Mouse (Mus musculus) CH12.LX (cell line): Measurements from ENCODE around the gene Actr3. TPM values are rescaled to one million over a fixed set of nuclear protein-coding genes. Genes with fewer than 3 reads are reported as not detected.

Source experiments
- DNase-seq: peaks from one replicate; pipeline ENCODE4 v3.0.0-alpha.2; 2013; ENCODE audit errors: extremely low read depth
- H3K27ac ChIP-seq: 2 replicates; pipeline ENCODE4 v1.5.1; 2012; ENCODE audit warnings: low read depth, mild to moderate bottlenecking, control low read depth, moderate library complexity; ENCODE audit not compliant: insufficient read depth
- H3K27me3 ChIP-seq: replicated peaks from 2 replicates; pipeline ENCODE3; 2012; ENCODE audit warnings: inconsistent platforms
- H3K36me3 ChIP-seq, 2 experiments: replicated peaks in 1 of 2; 2 replicates each; pipeline versions ENCODE3 to v1.6.1; 2012; ENCODE audit warnings: inconsistent platforms in 1 of 2, low read length in 1 of 2, mild to moderate bottlenecking in 1 of 2, mixed read lengths in 1 of 2, moderate library complexity in 1 of 2; ENCODE audit not compliant: control insufficient read depth in 1 of 2, insufficient read depth in 1 of 2
- H3K4me1 ChIP-seq, 2 experiments: 2 replicates each; pipeline ENCODE4 v1.6.1; 2012; ENCODE audit warnings: inconsistent platforms in 1 of 2, moderate library complexity in 1 of 2; ENCODE audit not compliant: insufficient read depth in 2 of 2, control insufficient read depth in 1 of 2
- H3K4me2 ChIP-seq: 2 replicates; pipeline ENCODE4 v1.6.1; 2012; ENCODE audit warnings: low read depth, mild to moderate bottlenecking, control low read depth; ENCODE audit not compliant: poor library complexity, insufficient read depth, severe bottlenecking
- H3K4me3 ChIP-seq, 3 experiments: fragments of 150-350 bp in 1 of 3; sonication (generic) in 1 of 3; replicated peaks in 1 of 3; 2 replicates each; pipeline versions ENCODE3 to v1.5.1; 2011 to 2012; ENCODE audit warnings: low read depth in 2 of 3, low read length in 2 of 3, mild to moderate bottlenecking in 2 of 3, moderate library complexity in 2 of 3, control low read depth in 1 of 3, improper control_type of control experiment in 1 of 3, inconsistent platforms in 1 of 3, mixed read lengths in 1 of 3; ENCODE audit not compliant: poor library complexity in 1 of 3
- H3K79me2 ChIP-seq: replicated peaks from 2 replicates; pipeline ENCODE4 v1.6.1; 2012; ENCODE audit warnings: mild to moderate bottlenecking, moderate library complexity; ENCODE audit not compliant: control insufficient read depth, poor library complexity, insufficient read depth, severe bottlenecking; ENCODE audit errors: extremely low read depth
- H3K9ac ChIP-seq: 2 replicates; pipeline ENCODE4 v1.6.1; 2012; ENCODE audit warnings: low read depth, mild to moderate bottlenecking, control low read depth, moderate library complexity; ENCODE audit not compliant: insufficient read depth
- H3K9me3 ChIP-seq: replicated peaks from 2 replicates; pipeline ENCODE3; 2012; ENCODE audit warnings: low read length, inconsistent platforms, mixed read lengths
- CHD1 ChIP-seq: IDR thresholded peaks from 2 replicates; pipeline ENCODE4 v1.6.1; 2012; ENCODE audit warnings: low read depth, low read length, improper control_type of control experiment, inconsistent platforms
- CHD2 ChIP-seq: IDR thresholded peaks from 2 replicates; pipeline ENCODE4 v1.6.1; 2011; ENCODE audit warnings: low read length, improper control_type of control experiment
- CTCF ChIP-seq, 2 experiments: IDR thresholded peaks in 1 of 2; conservative IDR thresholded peaks in 1 of 2; 2 replicates each; pipeline ENCODE4 v1.5.1; 2011 to 2012; ENCODE audit warnings: low read depth in 2 of 2, low read length in 2 of 2, improper control_type of control experiment in 1 of 2, inconsistent platforms in 1 of 2, mild to moderate bottlenecking in 1 of 2, moderate library complexity in 1 of 2
- E2F4 ChIP-seq: IDR thresholded peaks from 2 replicates; pipeline ENCODE4 v1.6.1; 2011; ENCODE audit warnings: low read depth, low read length, improper control_type of control experiment; ENCODE audit not compliant: insufficient replicate concordance
- EP300 ChIP-seq: IDR thresholded peaks from 2 replicates; pipeline ENCODE4 v1.6.1; 2011; ENCODE audit warnings: low read length, improper control_type of control experiment
- ETS1 ChIP-seq: conservative IDR thresholded peaks from 2 replicates; pipeline ENCODE4 v1.6.1; 2012; ENCODE audit warnings: low read depth, mild to moderate bottlenecking, inconsistent platforms, low read length, improper control_type of control experiment, moderate library complexity
- GABPA ChIP-seq: IDR thresholded peaks from 2 replicates; pipeline ENCODE4 v1.6.1; 2012; ENCODE audit warnings: low read depth, low read length, improper control_type of control experiment, inconsistent platforms; ENCODE audit not compliant: insufficient replicate concordance
- HCFC1 ChIP-seq: IDR thresholded peaks from 2 replicates; pipeline ENCODE4 v1.6.1; 2012; ENCODE audit warnings: low read depth, mild to moderate bottlenecking, inconsistent platforms, low read length, improper control_type of control experiment
- IRF4 ChIP-seq: IDR thresholded peaks from 2 replicates; pipeline ENCODE4 v1.6.1; 2014; ENCODE audit warnings: low read depth, mild to moderate bottlenecking, inconsistent platforms, low read length, improper control_type of control experiment
- JUND ChIP-seq: conservative IDR thresholded peaks from 2 replicates; pipeline ENCODE4 v1.6.1; 2011; ENCODE audit warnings: low read depth, low read length, improper control_type of control experiment
- MAFK ChIP-seq: IDR thresholded peaks from 2 replicates; pipeline ENCODE4 v1.6.1; 2011; ENCODE audit warnings: low read length, improper control_type of control experiment; ENCODE audit not compliant: insufficient replicate concordance
- MAZ ChIP-seq: IDR thresholded peaks from 2 replicates; pipeline ENCODE4 v1.6.1; 2012; ENCODE audit warnings: low read depth, mild to moderate bottlenecking, inconsistent platforms, low read length, improper control_type of control experiment, moderate library complexity
- MXI1 ChIP-seq: IDR thresholded peaks from 2 replicates; pipeline ENCODE4 v1.6.1; 2011; ENCODE audit warnings: mild to moderate bottlenecking, low read depth, low read length, improper control_type of control experiment
- PAX5 ChIP-seq: IDR thresholded peaks from 2 replicates; pipeline ENCODE4 v1.6.1; 2012; ENCODE audit warnings: low read length, inconsistent platforms, mixed read lengths
- POLR2A ChIP-seq: IDR thresholded peaks from 2 replicates; pipeline ENCODE4 v1.6.1; 2011; ENCODE audit warnings: low read depth, mild to moderate bottlenecking, improper control_type of control experiment, low read length
- RAD21 ChIP-seq: IDR thresholded peaks from 2 replicates; pipeline ENCODE4 v1.6.1; 2011; ENCODE audit warnings: low read depth, mild to moderate bottlenecking, low read length, improper control_type of control experiment, moderate library complexity
- RCOR1 ChIP-seq: conservative IDR thresholded peaks from 2 replicates; pipeline ENCODE4 v1.6.1; 2012; ENCODE audit warnings: low read depth, mild to moderate bottlenecking, inconsistent platforms, low read length, improper control_type of control experiment
- SIN3A ChIP-seq: IDR thresholded peaks from 2 replicates; pipeline ENCODE4 v1.6.1; 2012; ENCODE audit warnings: low read length, improper control_type of control experiment, inconsistent platforms
- SMC3 ChIP-seq: IDR thresholded peaks from 2 replicates; pipeline ENCODE4 v1.6.1; 2011; ENCODE audit warnings: low read depth, low read length, improper control_type of control experiment
- TBP ChIP-seq: conservative IDR thresholded peaks from 2 replicates; pipeline ENCODE4 v1.6.1; 2011; ENCODE audit warnings: low read depth, low read length, improper control_type of control experiment
- TCF12 ChIP-seq: IDR thresholded peaks from 2 replicates; pipeline ENCODE4 v1.6.1; 2014; ENCODE audit warnings: low read depth, mild to moderate bottlenecking, inconsistent platforms, low read length, improper control_type of control experiment
- USF2 ChIP-seq: conservative IDR thresholded peaks from 2 replicates; pipeline ENCODE4 v1.6.1; 2011; ENCODE audit warnings: low read depth, low read length, improper control_type of control experiment
- ZC3H11A ChIP-seq: IDR thresholded peaks from 2 replicates; pipeline ENCODE4 v1.6.1; 2012; ENCODE audit warnings: low read depth, mild to moderate bottlenecking, inconsistent platforms, low read length, improper control_type of control experiment
- ZKSCAN1 ChIP-seq: IDR thresholded peaks from 2 replicates; pipeline ENCODE4 v1.6.1; 2012; ENCODE audit warnings: low read depth, inconsistent platforms, low read length, improper control_type of control experiment, borderline replicate concordance
- ZMIZ1 ChIP-seq: IDR thresholded peaks from 2 replicates; pipeline ENCODE4 v1.6.1; 2012; ENCODE audit warnings: low read depth, mild to moderate bottlenecking, inconsistent platforms, low read length, improper control_type of control experiment
- ZNF384 ChIP-seq: IDR thresholded peaks from 2 replicates; pipeline ENCODE4 v1.6.1; 2012; ENCODE audit warnings: low read depth, low read length, improper control_type of control experiment, inconsistent platforms
- dilution Hi-C: fragments of 300-500 bp; cut with MboI; formaldehyde crosslinking; loops from 2 replicates; pipeline ENCODE4 v1.14.3; 2020; ENCODE audit warnings: low sequenced_read_pairs; ENCODE audit not compliant: extremely low pct_unique_long_range_greater_than_20kb, extremely low pct_ligation_motif_present
- in situ Hi-C: fragments of 300-500 bp; cut with MboI; formaldehyde crosslinking; loops from 3 replicates; pipeline ENCODE4 v1.14.3; 2019; ENCODE audit warnings: low sequenced_read_pairs, low pct_ligation_motif_present, low pct_unique_long_range_greater_than_20kb, mixed read lengths
- polyA plus RNA-seq: library from polyadenylated mRNA; unstranded; fragments of >175 nt; gene quantifications from 2 replicates; pipeline ENCODE4 v1.2.1, GENCODE M21; 2012; ENCODE audit warnings: low read depth; ENCODE audit not compliant: insufficient read length
- total RNA-seq, 2 experiments: library from RNA; depleted of rRNA; stranded (reverse); fragments of 300-350 nt in 1 of 2; fragments of >200 nt in 1 of 2; gene quantifications; 2 replicates each; pipeline ENCODE4 v1.2.3; 2012 to 2014

Actr3 gene
- total and polyA plus RNA-seq, 3 experiments: 176 to 513 (median 374) TPM

- no peaks in the 10 kb centered on the region for H3K27me3 ChIP-seq
- H3K4me1 ChIP-seq: no peaks in the 10 kb centered on the region
- no peaks in the 10 kb centered on the region for H3K9me3 ChIP-seq
- H3K27ac ChIP-seq: no peak overlapping the region
- peak; percentile 80 for DNase-seq
- TF ChIP-seq MXI1 (no peak), RAD21 (peak; percentile 80), IRF4 (peak; percentile 45; the same call in 1 of the 2 replicates), SMC3 (peak; percentile 79), ETS1 (no peak), CHD2 (no peak), E2F4 (no peak), ZMIZ1 (no peak), RCOR1 (no peak), CTCF (conservative IDR thresholded peaks at IDR 0.05 in 1 of 2, IDR thresholded peaks at IDR 0.05 in 1 of 2; ENCODE audit: low read depth in 2 of 2, low read length in 2 of 2) (peak; percentile 86 to 94)
- no peak overlapping the region for H3K9ac ChIP-seq
- no peaks in the 10 kb centered on the region for H3K36me3 ChIP-seq
- in situ Hi-C loops (loop anchor here (10.0 kb wide), 1 partner anchor 204 kb away; no protein-coding TSS in a partner anchor), dilution Hi-C loops (no loop called here)
- H3K4me3 ChIP-seq: no peak overlapping the region
- no peak overlapping the region for H3K4me2 ChIP-seq
- no peaks in the 10 kb centered on the region for H3K79me2 ChIP-seq
Observed at GRCm38 (mm10) chr1:125370779-125371178, 64.7 kb downstream of the Actr3 start.

- DNase-seq: no peak
- H3K79me2 ChIP-seq: no peaks in the 10 kb centered on the region
- dilution Hi-C loops: no loop called here
- in situ Hi-C loops: no loop called here
- H3K36me3 ChIP-seq: no peaks in the 10 kb centered on the region
- H3K27ac ChIP-seq: no peak overlapping the region
- H3K9me3 ChIP-seq: no peaks in the 10 kb centered on the region
- TF ChIP-seq CHD1 (no peak), TBP (no peak), SIN3A (no peak), ZNF384 (no peak), GABPA (no peak), HCFC1 (no peak), PAX5 (no peak), MAZ (no peak), USF2 (no peak), EP300 (no peak), POLR2A (no peak), JUND (no peak), ZMIZ1 (no peak), ETS1 (no peak), CHD2 (no peak), ZKSCAN1 (no peak), TCF12 (no peak), MAFK (no peak), ZC3H11A (no peak)
- no peaks in the 10 kb centered on the region; a peak in 1 of 4 replicates for H3K4me1 ChIP-seq
- H3K27me3 ChIP-seq: no peaks in the 10 kb centered on the region
- H3K4me2 ChIP-seq: no peak overlapping the region
- H3K9ac ChIP-seq: no peak overlapping the region
- no peak overlapping the region for H3K4me3 ChIP-seq
Observed at GRCm38 (mm10) chr1:125365576-125365975, 70.0 kb downstream of the Actr3 start.
